Mouse (Mus musculus) hindbrain, embryonic 15.5 days (tissue): ENCODE results near the gene Nefh. TPM values are rescaled to one million over a fixed set of nuclear protein-coding genes. Genes with fewer than 3 reads are reported as not detected.
A peak's percentile ranks its signal among the peaks of the same experiment; 100 is the strongest.

ENCODE experiments used
- ATAC-seq: fragments of 200-750 bp; cut with Nextera tagmentation; 2 replicates; pipeline ENCODE4 v1.8.0; 2017; ENCODE audit warnings: low read depth, moderate number of reproducible peaks, moderate TSS enrichment; ENCODE audit not compliant: low FRiP score
- H3K27ac ChIP-seq: fragments of 300-500 bp; sonication (generic); replicated peaks from 2 replicates; pipeline ENCODE4 v1.5.1; 2015; ENCODE audit warnings: mild to moderate bottlenecking, inconsistent platforms
- H3K27me3 ChIP-seq: fragments of 300-500 bp; sonication (generic); 2 replicates; pipeline ENCODE4 v1.6.1; 2015; ENCODE audit warnings: control low read depth, inconsistent platforms
- H3K36me3 ChIP-seq: fragments of 300-500 bp; sonication (generic); 2 replicates; pipeline ENCODE4 v1.6.1; 2015; ENCODE audit warnings: control low read depth, inconsistent platforms
- H3K4me1 ChIP-seq: fragments of 300-500 bp; sonication (generic); replicated peaks from 2 replicates; pipeline ENCODE4 v1.6.1; 2015; ENCODE audit warnings: control low read depth, inconsistent platforms
- H3K4me2 ChIP-seq: fragments of 300-500 bp; sonication (generic); 2 replicates; pipeline ENCODE4 v1.6.1; 2015; ENCODE audit warnings: moderate library complexity, mild to moderate bottlenecking, inconsistent platforms
- H3K4me3 ChIP-seq: fragments of 300-500 bp; sonication (generic); 2 replicates; pipeline ENCODE4 v1.5.1; 2015; ENCODE audit warnings: mild to moderate bottlenecking, inconsistent platforms
- H3K9ac ChIP-seq: fragments of 300-500 bp; sonication (generic); 2 replicates; pipeline ENCODE4 v1.6.1; 2015; ENCODE audit warnings: inconsistent platforms
- H3K9me3 ChIP-seq: fragments of 300-500 bp; sonication (generic); 2 replicates; pipeline ENCODE4 v1.6.1; 2016; ENCODE audit warnings: control low read depth, inconsistent platforms
- WGBS: fragments of 180-500 bp; shearing (Covaris S2); methylation state at CpG from one replicate; pipeline ENCODE4 v1.1.7; 2015; 5-methylcytosine and 5-hydroxymethylcytosine counted together
- polyA plus RNA-seq: library from polyadenylated mRNA; unstranded; fragments of >200 nt; fragmentation: Nextera tagmentation; extraction: Ambion mirVana; gene quantifications from 2 replicates; pipeline ENCODE4 v1.2.1, GENCODE M21; 2015

Nefh gene
- 11.2 and 11.6 TPM in 2 replicates for polyA plus RNA-seq

GRCm38 (mm10) chr11:4947813-4948174, at the start of gene Nefh:
Nefh (minus strand) TSS chr11:4948064.
- Histone ChIP-seq H3K4me2 (peak within 1 kb of the TSS; percentile 75), H3K27me3 (peaks cover 57% of the 10 kb centered on the region), H3K4me3 (peak within 1 kb of the TSS; percentile 57), H3K9me3 (no peaks in the 10 kb centered on the region), H3K4me1 (peaks cover 40% of the 10 kb centered on the region), H3K9ac (peak within 1 kb of the TSS; percentile 75), H3K36me3 (no peaks in the 10 kb centered on the region; the same call in 1 of the 2 replicates), H3K27ac (peak within 1 kb of the TSS; percentile 93)
- ATAC-seq = peak; percentile 13
- under 1% methylated on average over 41 of the region's 41 CpGs for WGBS

GRCm38 (mm10) chr11:4996621-4997199, 48.8 kb upstream of the Nefh start:
- Histone ChIP-seq H3K4me1 (no peaks in the 10 kb centered on the region), H3K4me3 (no peak overlapping the region), H3K27ac (no peak overlapping the region), H3K9ac (no peak overlapping the region), H3K36me3 (peaks cover 14% of the 10 kb centered on the region), H3K4me2 (no peak overlapping the region), H3K9me3 (no peaks in the 10 kb centered on the region), H3K27me3 (no peaks in the 10 kb centered on the region)
- 83% methylated on average over 5 of the region's 5 CpGs for WGBS
- no peak for ATAC-seq

GRCm38 (mm10) chr11:4995676-4996075, 47.8 kb upstream of the Nefh start:
- no peaks in the 10 kb centered on the region for H3K27me3 ChIP-seq
- no peak overlapping the region for H3K4me3 ChIP-seq
- H3K9ac ChIP-seq = no peak overlapping the region
- no peaks in the 10 kb centered on the region for H3K4me1 ChIP-seq
- peaks cover 14% of the 10 kb centered on the region for H3K36me3 ChIP-seq
- no peaks in the 10 kb centered on the region for H3K9me3 ChIP-seq
- WGBS = 90% methylated on average over 3 of the region's 3 CpGs
- no peak overlapping the region for H3K27ac ChIP-seq
- no peak overlapping the region for H3K4me2 ChIP-seq
- no peak for ATAC-seq

GRCm38 (mm10) chr11:4992471-4992870, 44.6 kb upstream of the Nefh start:
- no peak overlapping the region for H3K4me3 ChIP-seq
- WGBS = 86% methylated on average over 2 of the region's 2 CpGs
- no peak for ATAC-seq

GRCm38 (mm10) chr11:4989187-4989586, 41.3 kb upstream of the Nefh start:
- 94% methylated on average over 3 of the region's 3 CpGs for WGBS
- Histone ChIP-seq H3K4me3 (no peak overlapping the region), H3K9me3 (no peaks in the 10 kb centered on the region), H3K4me1 (peaks cover 18% of the 10 kb centered on the region), H3K27me3 (no peaks in the 10 kb centered on the region), H3K4me2 (no peak overlapping the region), H3K9ac (no peak overlapping the region), H3K27ac (no peak overlapping the region), H3K36me3 (peaks cover 10% of the 10 kb centered on the region)
- no peak for ATAC-seq

More at GRCm38 (mm10) chr11:4992471-4992870, 44.6 kb upstream of the Nefh start:
- no peak overlapping the region for H3K4me2 ChIP-seq
- H3K4me1 ChIP-seq = peaks cover 12% of the 10 kb centered on the region
- H3K9me3 ChIP-seq = no peaks in the 10 kb centered on the region
- peaks cover 18% of the 10 kb centered on the region for H3K36me3 ChIP-seq
- no peak overlapping the region for H3K27ac ChIP-seq
- no peak overlapping the region for H3K9ac ChIP-seq
- no peaks in the 10 kb centered on the region for H3K27me3 ChIP-seq

GRCm38 (mm10) chr11:4987487-4987852, 39.6 kb upstream of the Nefh start:
- Histone ChIP-seq H3K9ac (peak overlapping the region; percentile 78), H3K9me3 (no peaks in the 10 kb centered on the region), H3K36me3 (peaks cover 4% of the 10 kb centered on the region; the same call in 1 of the 2 replicates), H3K27ac (peak overlapping the region; percentile 68), H3K4me2 (peak overlapping the region; percentile 83), H3K4me3 (peak overlapping the region; percentile 85), H3K4me1 (peaks cover 21% of the 10 kb centered on the region), H3K27me3 (no peaks in the 10 kb centered on the region)
- WGBS = 62% methylated on average over 11 of the region's 11 CpGs
- ATAC-seq = no peak

GRCm38 (mm10) chr11:4986695-4987486, 39.0 kb upstream of the Nefh start, which contains the start of gene Ap1b1:
Ap1b1 (plus strand) TSS chr11:4986824.
- Histone ChIP-seq H3K4me3 (peak within 1 kb of the TSS; percentile 85), H3K27me3 (no peaks in the 10 kb centered on the region), H3K36me3 (peaks cover 4% of the 10 kb centered on the region; the same call in 1 of the 2 replicates), H3K27ac (peak within 1 kb of the TSS; percentile 68), H3K4me1 (peaks cover 21% of the 10 kb centered on the region), H3K9ac (peak within 1 kb of the TSS; percentile 78), H3K4me2 (peak within 1 kb of the TSS; percentile 83), H3K9me3 (no peaks in the 10 kb centered on the region)
- 1% methylated on average over 61 of the region's 62 CpGs for WGBS
- ATAC-seq = peak; percentile 92

GRCm38 (mm10) chr11:4984799-4985198, 36.9 kb upstream of the Nefh start:
- no peak overlapping the region for H3K9ac ChIP-seq
- no peaks in the 10 kb centered on the region for H3K27me3 ChIP-seq
- peaks cover 21% of the 10 kb centered on the region for H3K4me1 ChIP-seq
- 83% methylated on average over 3 of the region's 3 CpGs for WGBS
- H3K9me3 ChIP-seq = no peaks in the 10 kb centered on the region
- no peak overlapping the region for H3K27ac ChIP-seq
- no peak for ATAC-seq
- no peak overlapping the region for H3K4me3 ChIP-seq
- no peak overlapping the region for H3K4me2 ChIP-seq
- H3K36me3 ChIP-seq = peaks cover under 1% of the 10 kb centered on the region; the same call in 1 of the 2 replicates

GRCm38 (mm10) chr11:4984249-4984648, 36.4 kb upstream of the Nefh start:
- Histone ChIP-seq H3K9ac (no peak overlapping the region), H3K27ac (no peak overlapping the region), H3K4me1 (peaks cover 21% of the 10 kb centered on the region), H3K4me3 (no peak overlapping the region), H3K36me3 (no peaks in the 10 kb centered on the region), H3K4me2 (peak overlapping the region; percentile 34), H3K9me3 (no peaks in the 10 kb centered on the region), H3K27me3 (no peaks in the 10 kb centered on the region)
- no peak for ATAC-seq
- 2% methylated on average over 5 of the region's 5 CpGs for WGBS

- no peak overlapping the region for H3K4me2 ChIP-seq
- 79% methylated on average over 2 of the region's 2 CpGs for WGBS
- no peak overlapping the region for H3K27ac ChIP-seq
- H3K36me3 ChIP-seq = no peaks in the 10 kb centered on the region
- no peak overlapping the region for H3K9ac ChIP-seq
- no peak for ATAC-seq
- no peak overlapping the region for H3K4me3 ChIP-seq
- H3K4me1 ChIP-seq = peaks cover 20% of the 10 kb centered on the region
- no peaks in the 10 kb centered on the region for H3K9me3 ChIP-seq
- no peaks in the 10 kb centered on the region for H3K27me3 ChIP-seq
Measured at GRCm38 (mm10) chr11:4983538-4983937, 35.7 kb upstream of the Nefh start.

- Histone ChIP-seq H3K27ac (no peak overlapping the region), H3K4me2 (no peak overlapping the region), H3K27me3 (no peaks in the 10 kb centered on the region), H3K9ac (no peak overlapping the region), H3K4me3 (no peak overlapping the region), H3K36me3 (no peaks in the 10 kb centered on the region), H3K9me3 (no peaks in the 10 kb centered on the region), H3K4me1 (peaks cover 15% of the 10 kb centered on the region)
- WGBS = 56% methylated on average over 3 of the region's 3 CpGs
- ATAC-seq = no peak
Measured at GRCm38 (mm10) chr11:4983010-4983409, 35.1 kb upstream of the Nefh start.

- H3K4me1 ChIP-seq = 0 out of 2 replicates have a peak, but pooled peaks cover 7% of the 10 kb centered on the region
- no peak for ATAC-seq
- no peak overlapping the region for H3K9ac ChIP-seq
- H3K9me3 ChIP-seq = no peaks in the 10 kb centered on the region
- H3K36me3 ChIP-seq = no peaks in the 10 kb centered on the region
- H3K27me3 ChIP-seq = no peaks in the 10 kb centered on the region
- peak overlapping the region; percentile 24; the same call in 1 of the 2 replicates for H3K4me2 ChIP-seq
- H3K27ac ChIP-seq = no peak overlapping the region
- H3K4me3 ChIP-seq = no peak overlapping the region
- WGBS = 11% methylated on average over 14 of the region's 14 CpGs
Measured at GRCm38 (mm10) chr11:4975623-4976022, 27.8 kb upstream of the Nefh start.
